Mouse (Mus musculus) urinary bladder, postnatal 25 days (tissue): Measurements from ENCODE around the gene Myt1.
"Not testable (repeated sequence)": the region's sequence is repeated elsewhere in the genome, so short reads cannot be mapped to it uniquely, and the experiment has no call there.

ENCODE experiments used
- DNase-seq: peaks from one replicate; pipeline ENCODE4 v3.0.0; 2022; ENCODE audit warnings: low spot score

Gene Myt1

DNA sequence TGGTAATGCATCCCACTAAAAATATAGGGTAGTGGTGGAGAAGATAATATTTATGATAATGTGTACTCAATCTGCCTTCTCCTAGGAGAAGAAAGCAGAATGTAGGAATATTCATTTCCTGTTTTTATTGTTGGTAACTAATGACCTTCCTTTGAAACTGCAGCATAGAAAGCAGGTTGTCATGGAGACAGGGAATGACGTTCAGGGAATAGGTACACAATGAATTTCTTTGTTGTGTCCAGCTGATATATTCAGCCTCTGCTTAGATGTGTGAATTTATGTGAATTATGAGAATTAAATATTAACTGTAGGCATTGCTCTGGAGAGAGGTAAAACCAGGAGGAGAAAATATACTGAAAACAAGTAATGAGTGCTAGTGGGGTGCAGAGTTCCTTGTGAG is 18.3 kb downstream of the Myt1 start:
- DNase-seq, result no peak

- no peak for DNase-seq
Observed at GRCm38 (mm10) chr2:181787852-181788251, 24.7 kb downstream of the Myt1 start.

- no peak for DNase-seq
Observed at GRCm38 (mm10) chr2:181789396-181789795, 26.3 kb downstream of the Myt1 start.

DNA sequence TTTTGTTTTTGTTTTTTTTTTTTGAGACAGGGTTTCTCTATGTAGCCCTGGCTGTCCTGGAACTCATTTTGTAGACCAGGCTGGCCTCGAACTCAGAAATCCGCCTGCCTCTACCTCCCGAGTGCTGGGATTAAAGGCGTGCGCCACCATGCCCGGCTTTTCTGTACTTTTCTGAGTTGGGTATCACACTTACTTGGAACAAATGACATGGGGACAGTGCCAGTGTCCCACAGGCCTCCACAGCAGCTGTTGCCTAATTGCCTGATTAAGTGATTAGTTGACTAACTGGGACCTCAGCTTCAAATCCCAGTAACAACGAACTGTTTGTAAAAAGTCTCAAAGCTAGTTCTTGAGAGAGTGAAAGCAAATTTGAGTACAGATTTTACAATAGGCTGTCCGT is 30.1 kb downstream of the Myt1 start:
- not testable (repeated sequence) for DNase-seq

GRCm38 (mm10) chr2:181795641-181796130 is 32.6 kb downstream of the Myt1 start:
- no peak for DNase-seq

GRCm38 (mm10) chr2:181797672-181798071 is 34.5 kb downstream of the Myt1 start:
- DNase-seq, result no peak

- no peak for DNase-seq
Observed at GRCm38 (mm10) chr2:181829032-181829650, 66.0 kb downstream of the Myt1 start.

GRCm38 (mm10) chr2:181832745-181833144 is 69.6 kb downstream of the Myt1 start:
- no peak for DNase-seq

DNA sequence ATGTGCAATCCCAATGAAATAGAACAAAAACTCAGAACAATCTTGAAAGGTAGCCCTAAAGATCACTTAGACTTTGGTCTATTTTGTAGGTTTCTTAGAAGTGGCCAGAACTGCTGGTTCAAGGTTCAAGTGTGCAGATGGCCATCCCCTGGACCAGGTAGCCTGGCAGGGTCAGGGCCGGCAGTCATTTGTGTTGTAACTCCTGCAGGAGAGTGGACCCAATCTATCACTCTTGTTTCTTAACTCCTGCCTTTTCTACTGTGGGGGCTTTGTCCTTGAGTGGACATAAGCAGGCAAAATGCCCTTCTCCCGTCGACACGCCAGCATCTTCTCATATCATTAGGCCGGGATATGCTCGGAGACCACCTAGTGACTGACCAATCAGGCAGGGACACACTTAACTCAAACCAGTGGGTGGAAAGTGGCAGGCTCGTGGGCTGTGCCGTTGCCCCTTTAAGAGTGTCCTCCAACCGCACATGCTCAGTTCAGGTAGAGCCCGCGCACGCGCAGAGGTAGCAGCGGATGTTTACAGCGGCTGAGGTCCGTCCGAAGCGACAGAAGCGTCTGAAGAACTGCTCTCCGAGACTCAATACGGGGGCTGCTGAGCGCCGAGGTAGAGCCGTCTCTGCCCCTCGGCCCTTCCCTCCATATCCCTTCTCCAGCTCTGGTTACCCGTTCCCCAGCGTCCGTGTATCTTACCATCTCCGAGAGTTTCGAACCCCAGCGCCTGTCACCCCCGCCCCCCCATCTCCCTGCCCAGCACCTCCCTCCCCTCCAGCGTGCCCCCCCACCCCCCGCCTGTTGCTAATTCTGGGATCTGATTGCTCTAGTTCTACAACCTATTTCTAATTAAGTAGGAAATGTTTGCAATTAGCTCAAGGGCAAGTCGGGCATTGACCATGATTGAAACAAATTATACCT is 74.5 kb downstream of the Myt1 start, which contains the start of gene Pcmtd2:
Pcmtd2 (plus strand) TSS at position 483 of the 921 bp plus-strand sequence.
- DNase-seq, result peak; percentile 91

DNA sequence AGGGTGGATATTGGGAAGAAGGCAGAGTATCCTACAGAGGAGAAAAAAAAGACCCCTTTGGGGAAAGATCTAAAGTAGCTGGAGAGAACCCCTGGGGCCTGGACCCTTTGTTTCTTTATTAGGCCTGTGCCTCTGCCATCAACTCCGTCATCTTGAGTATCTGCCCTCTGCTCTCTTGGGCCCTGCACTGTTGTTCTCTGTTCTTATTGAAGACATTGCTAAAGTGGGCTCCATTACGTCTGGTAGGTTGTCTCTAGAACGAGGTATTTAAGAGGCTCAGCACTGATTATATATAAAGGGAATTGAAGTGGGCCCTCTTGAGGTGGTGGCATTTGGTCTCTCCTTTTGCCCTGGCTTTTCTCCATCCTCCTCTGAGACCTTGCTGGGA is 75.2 kb downstream of the Myt1 start:
- no peak for DNase-seq

- DNase-seq, result no peak
Observed at GRCm38 (mm10) chr2:181845709-181846394, 82.7 kb downstream of the Myt1 start.

DNA sequence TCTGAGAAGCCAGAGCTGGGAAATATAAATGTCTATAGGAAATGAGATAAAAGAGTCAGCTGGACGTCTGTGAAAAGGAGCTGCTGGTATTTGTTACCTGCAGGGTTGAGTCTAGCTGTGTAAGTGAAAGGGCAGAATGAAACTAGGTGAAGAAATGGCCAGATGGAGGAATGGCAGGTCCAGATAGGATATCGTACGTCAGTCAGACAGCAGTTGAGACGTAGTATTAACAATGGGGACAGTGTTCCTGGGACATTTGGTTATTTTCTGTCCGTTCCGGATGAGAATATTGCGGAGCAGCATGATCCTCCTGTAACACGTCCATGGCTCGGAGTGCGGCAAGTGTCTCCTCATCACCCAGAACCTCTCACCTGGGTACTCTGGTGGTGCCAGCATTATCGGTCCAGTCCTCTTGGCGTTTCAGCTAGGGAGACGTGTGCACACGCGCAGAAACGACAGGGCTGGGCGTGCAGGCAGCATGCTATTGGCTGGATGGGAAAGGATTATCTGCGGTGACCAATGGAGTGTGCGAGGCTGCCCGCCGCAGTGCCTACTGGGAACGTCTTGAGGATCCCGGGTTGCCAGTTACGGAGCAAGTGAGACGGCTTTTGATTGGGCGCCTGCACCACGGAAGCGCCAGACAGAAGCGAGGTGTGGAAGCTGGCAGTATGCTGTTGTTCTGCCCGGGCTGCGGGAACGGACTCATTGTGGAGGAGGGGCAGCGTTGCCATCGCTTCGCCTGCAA is 100.8 kb downstream of the Myt1 start, which contains the start of gene Polr3k:
Polr3k (plus strand) TSS at position 547 of the 745 bp plus-strand sequence.
- peak; percentile 78 for DNase-seq

DNA sequence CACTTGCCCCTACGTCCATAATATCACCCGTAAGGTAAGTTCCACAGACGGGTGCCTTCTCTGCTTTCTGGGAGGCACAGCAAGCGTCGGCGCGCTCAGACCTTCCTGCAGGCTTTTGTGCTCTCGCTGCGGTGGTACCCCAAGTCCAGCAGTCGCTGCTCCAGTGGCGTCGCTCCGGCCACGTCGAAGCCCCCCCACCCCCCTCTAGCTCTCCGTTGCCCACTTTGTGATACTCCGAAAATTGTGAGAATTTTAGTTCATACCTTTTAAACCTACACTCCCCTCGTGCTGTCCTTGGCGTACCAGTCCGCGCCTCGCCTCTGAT is 101.4 kb downstream of the Myt1 start:
- no peak for DNase-seq

DNA sequence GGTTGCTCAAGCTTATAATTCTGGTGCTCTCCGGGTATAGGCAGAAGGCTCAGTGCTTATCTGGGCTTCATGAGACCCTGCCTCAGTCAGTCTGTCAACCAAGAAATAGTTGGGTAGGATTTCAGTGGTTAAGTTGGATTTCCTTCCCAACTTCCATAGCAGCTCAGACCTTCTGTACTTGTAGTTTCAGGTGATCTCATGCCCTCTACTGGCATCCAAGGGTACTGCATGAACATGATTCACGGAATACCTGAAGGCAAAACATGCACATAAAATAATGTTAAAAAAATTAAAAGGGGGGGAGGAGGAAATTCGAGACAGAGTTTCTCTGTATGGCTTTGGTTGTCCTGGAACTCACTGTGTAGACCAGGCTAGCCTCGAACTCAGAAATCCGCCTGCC is 103.8 kb downstream of the Myt1 start:
- peak; percentile 64 for DNase-seq

- DNase-seq, result no peak
Observed at GRCm38 (mm10) chr2:181871039-181871438, 107.9 kb downstream of the Myt1 start.
